ENCODE assay signal across 17 mouse cellular contexts in the genomic region with DNA sequence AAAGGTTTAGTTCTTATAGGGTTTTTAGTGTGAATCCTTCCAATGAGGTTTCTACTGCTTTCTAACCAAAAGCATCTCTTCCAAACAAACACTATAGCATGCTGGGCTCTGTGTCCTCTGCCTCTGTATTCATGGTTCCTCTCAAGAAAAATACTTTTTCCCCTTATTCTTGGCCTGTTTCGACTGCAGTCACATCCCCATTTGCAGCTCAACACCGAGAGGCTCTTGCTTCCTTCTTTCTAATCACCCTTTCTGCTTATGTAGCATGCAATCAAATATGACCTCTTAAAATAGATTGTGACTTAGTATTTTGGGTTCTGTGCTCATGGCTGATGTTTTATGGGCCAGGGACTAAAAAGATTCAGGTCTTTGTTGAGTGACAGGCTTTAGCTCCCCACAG.
"Had no signal": no experiment of that assay in that cellular context is flagged by ENCODE, and none has a peak within 500 bp of the region (broad histone marks: within the 10 kb centered on the region; RNA-seq: fewer than 3 reads in every experiment).

No protein-coding gene starts in this region.

- H3K36me3 ChIP-seq: midbrain, embryonic 12.5 days had no signal

- H3K4me1 ChIP-seq: limb, embryonic 13.5 days; midbrain, embryonic 12.5 days had no signal

- H3K4me3 ChIP-seq: limb, embryonic 13.5 days; midbrain, embryonic 12.5 days; myocyte; neural tube, embryonic 15.5 days had no signal

- DNase-seq: kidney, adult 11 months; kidney, adult 9 months; kidney, postnatal 36 days; layer of hippocampus, adult 9-11 months; layer of hippocampus, postnatal 36 days; left cerebral cortex, postnatal 4 days; lung, embryonic 14.5 days; lung, postnatal 10 days; lung, postnatal 4 days; right cerebral cortex, adult 18-20 months; right cerebral cortex, postnatal 25 days had no signal

- H3K9me3 ChIP-seq: limb, embryonic 13.5 days; midbrain, embryonic 12.5 days; neural tube, embryonic 15.5 days had no signal

- H3K27ac ChIP-seq: kidney, postnatal 0 days; limb, embryonic 13.5 days; midbrain, embryonic 12.5 days; neural tube, embryonic 15.5 days had no signal

- H3K27me3 ChIP-seq: limb, embryonic 13.5 days; midbrain, embryonic 12.5 days; neural tube, embryonic 15.5 days had no signal

- ATAC-seq: midbrain, embryonic 16.5 days had no signal
